Mouse (Mus musculus): ENCODE results near the gene Syde2.

DNA sequence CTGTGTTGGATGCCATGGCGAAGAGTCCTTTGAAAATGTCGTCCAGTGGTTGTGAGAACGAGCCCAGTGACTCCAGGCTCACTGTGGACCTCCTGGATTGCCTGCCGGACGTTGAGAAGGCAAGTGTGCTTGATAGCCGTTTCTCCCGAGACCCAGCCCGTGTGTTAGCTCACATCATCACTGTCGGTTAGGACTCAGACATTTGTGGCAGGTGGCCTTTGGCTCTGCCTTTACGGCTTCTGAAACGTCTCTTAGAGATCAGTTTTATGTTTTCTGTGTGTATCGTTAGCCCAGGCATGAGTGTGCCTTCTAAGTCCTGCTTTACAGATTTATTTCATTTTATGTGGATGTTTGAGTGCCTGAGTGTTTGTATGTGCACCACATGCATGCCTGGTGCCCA is 26.7 kb downstream of the Syde2 start:
- no peak for TF ChIP-seq CTCF (conservative IDR thresholded peaks at IDR 0.05 in 1 of 2, IDR thresholded peaks at IDR 0.05 in 1 of 2; ENCODE audit: low read depth in 2 of 2, low read length in 2 of 2)
- TF ChIP-seq RCOR1 (conservative IDR thresholded peaks at IDR 0.05; ENCODE audit: low read depth, low read length), result no peak

Measured in CH12.LX (cell line).